Mouse (Mus musculus): Measurements from ENCODE around the gene Trim45.

GRCm38 (mm10) chr3:100947286-100947685 is 25.3 kb downstream of the Trim45 start:
- no peak for TF ChIP-seq EP300 (IDR thresholded peaks at IDR 0.05; ENCODE audit: insufficient read depth, low read depth, low read length)
- no peak for TF ChIP-seq CTCF (IDR thresholded peaks at IDR 0.05)
- TF ChIP-seq POLR2A (IDR thresholded peaks at IDR 0.05; ENCODE audit: insufficient read depth, low read depth, low read length), result no peak

Data from heart, adult 2 months (tissue).